Mouse (Mus musculus) c-Kit-positive CD71-positive TER-119-negative erythroid progenitor cells, embryonic 14.5 days (primary cell): ENCODE measurements around the gene Dgkz.

Experiments used
- DNase-seq: peaks from one replicate; pipeline ENCODE4 v3.0.0-alpha.2; 2013; ENCODE audit warnings: low read depth

The Dgkz gene

GRCm38 (mm10) chr2:91993409-91993808 is 17.7 kb upstream of the Dgkz start:
- no peak for DNase-seq

DNA sequence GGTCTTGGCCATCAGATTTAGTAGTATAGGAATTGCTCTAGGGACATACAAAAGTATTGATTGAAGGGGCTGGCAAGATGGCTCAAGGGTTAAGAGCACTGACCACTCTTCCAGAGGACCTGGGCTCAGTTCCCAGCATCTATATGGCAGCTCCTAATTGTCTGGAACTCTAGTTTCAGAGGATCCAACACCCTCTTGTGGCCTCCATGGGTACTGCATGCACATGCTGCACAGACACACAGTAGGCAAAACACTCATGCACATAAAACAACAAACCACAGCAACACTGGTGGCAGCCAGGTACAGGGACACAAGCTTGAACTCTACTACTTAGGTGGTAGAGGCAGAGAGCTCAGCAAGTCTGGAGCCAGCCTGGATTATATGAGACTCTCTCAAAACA is 14.1 kb upstream of the Dgkz start:
- no peak for DNase-seq

GRCm38 (mm10) chr2:91987542-91987941 is 11.9 kb upstream of the Dgkz start:
- peak; percentile 73 for DNase-seq

DNA sequence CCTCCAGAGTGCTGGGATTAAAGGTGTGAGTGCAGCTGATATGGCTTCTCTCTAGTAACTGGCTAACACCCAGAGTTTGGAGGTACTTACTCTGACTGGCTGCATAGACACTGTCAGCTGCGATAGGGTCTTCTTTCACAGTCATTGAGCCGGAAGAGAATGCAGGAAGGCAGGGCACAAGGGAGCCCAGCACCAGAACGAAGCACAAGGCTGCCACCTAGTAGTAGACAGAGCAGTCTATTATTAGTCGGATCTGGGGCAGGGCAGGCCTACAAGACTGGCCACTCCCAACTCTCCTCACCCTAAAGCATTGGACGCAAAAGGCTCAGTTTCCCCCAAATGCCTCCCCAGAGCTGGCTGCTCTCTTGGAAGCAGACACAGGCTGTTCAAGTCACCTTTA is 10.4 kb upstream of the Dgkz start:
- no peak for DNase-seq

GRCm38 (mm10) chr2:91984906-91985525 is 9.4 kb upstream of the Dgkz start:
- no peak for DNase-seq

GRCm38 (mm10) chr2:91984439-91984838 is 8.8 kb upstream of the Dgkz start:
- peak; percentile 48 for DNase-seq

DNA sequence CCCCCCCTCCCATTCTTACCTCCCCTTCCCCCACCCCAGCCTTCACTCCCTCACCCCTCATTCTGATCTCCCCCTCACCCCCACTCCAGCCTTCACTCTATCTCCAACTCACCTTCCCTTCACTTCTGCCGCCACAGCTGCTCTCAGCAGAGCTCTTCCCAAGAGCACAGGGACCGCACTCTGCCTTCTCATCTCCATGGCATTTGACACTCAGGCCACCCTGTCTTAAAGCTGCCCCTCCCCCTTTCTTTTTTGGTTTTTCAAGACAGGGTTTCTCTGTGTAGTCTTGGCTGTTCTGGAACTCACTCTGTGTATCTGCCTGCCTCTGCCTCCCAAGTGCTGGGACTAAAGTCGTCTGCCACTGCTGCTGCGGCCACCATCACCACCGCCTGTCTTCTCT is 5.2 kb upstream of the Dgkz start:
- DNase-seq, result no peak

- no peak for DNase-seq
Observed at GRCm38 (mm10) chr2:91980245-91980644, 4.6 kb upstream of the Dgkz start.

DNA sequence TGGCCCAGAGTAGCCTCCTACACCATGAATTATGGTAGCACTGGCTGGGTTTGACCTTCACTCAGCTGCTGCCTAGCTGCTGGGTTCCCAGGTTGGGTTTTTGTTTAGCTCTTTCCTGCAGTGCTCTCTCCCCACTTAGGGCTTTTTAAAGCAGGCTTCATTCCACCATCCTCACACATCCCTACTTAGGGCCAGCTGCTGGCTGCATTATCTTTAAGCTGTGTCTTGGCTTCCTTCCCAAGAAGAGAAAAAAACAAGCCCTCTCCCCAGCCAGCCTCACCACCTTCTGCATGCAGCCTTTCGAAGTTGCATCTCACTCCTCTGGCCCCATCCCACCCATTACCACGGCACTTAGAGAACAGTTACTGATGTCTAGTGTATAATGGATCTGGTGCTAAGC is 2.9 kb upstream of the Dgkz start:
- no peak for DNase-seq

GRCm38 (mm10) chr2:91977960-91978359 is 2.3 kb upstream of the Dgkz start:
- no peak for DNase-seq

DNA sequence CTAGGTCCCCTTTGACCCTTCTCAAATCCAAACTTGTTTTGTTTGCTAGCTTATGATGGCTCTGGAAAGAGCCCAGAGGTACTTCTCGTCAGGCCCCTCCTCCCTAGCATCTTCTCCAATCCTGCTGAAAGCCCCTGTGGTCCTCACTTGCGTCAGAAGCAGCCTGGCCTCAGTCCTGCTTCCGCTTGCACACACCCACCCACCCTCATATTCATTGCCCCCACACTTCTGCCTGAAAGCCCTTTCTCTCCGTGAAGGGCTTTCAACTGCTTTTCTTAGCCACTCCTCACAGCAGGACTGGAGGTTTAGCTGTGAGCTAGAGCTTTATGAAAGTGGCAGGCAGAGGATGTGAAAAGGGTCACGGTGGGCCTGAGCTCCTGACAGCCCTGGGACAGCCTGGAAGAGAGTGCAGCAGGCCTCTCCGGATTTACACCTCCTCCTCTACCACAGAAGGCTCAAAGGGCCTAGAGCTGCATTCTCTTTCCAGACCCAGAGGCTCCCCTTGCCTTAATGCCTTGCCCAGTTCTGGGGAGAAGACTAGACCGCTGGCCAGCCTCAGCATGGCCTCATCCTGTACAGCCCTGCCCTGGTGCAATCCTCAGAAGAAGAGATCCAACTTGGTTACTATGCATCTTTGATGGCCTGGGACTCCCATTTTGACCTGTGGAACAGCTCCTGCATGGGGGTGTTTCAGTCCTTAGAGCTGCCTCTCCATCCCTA is 2.1 kb downstream of the Dgkz start:
- DNase-seq, result no peak

- DNase-seq, result no peak
Observed at GRCm38 (mm10) chr2:91972121-91972566, 3.5 kb downstream of the Dgkz start.

DNA sequence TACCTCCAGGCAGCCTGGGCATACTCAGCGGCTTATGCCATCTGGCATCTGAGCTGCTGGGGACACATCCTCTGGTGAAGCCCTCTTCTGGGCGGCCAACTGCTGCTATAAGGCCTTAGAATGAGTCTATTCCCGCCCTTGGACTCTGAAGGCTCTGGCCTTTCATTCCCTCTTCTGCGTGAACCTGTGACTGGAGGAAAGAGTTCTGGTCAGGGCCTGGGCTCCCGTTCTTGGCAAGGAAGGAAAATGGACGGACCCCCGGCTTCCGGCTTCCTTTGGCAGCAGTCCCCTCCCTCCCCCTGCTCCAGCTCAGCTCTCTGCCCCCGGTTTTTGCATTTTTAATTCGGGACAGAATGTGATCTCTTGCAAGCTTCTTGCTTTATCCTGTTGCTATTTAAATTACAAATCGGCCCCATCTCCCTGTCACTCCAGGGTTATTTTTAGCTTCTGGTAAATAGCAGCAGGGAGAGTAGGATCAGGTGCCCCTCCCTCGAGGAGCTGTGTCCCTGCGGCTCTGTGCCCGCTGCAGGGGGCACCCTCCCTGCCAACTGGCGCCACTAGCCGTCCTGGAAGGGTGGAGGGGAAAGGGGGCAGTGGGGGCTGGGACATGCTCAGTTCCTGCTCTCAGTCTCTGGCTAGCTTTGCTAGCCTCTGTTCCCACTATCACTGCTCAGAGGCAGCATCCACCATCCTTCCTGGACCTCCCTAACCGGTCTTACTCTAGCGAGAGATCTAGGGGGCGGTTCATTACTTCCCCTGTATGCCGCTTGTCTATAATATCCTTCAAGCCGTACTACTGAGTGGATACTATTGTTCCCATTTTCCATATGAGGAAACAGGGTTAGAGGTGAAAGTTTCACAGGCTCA is 4.2 kb downstream of the Dgkz start:
- no peak for DNase-seq

- no peak for DNase-seq
Observed at GRCm38 (mm10) chr2:91967962-91968361, 7.7 kb downstream of the Dgkz start.

DNA sequence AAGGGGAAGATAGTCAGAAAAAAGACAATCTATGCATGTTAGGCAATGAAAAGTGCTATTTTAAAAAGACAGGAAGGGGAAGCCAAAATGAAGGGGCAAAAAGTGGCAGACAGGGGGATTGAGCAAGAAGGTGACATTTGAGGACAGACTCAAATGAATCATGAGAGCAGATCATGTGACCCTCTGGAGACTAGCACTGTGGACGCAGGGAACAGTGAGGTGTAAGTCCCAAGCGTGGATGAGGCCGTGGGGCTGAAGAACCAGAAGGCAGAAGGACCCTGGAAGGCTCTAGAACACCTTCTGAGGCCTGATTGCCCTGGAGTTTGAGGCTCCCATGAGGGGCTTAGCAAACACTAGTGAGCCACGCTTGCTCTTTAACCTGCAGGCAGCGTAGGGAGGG is 9.3 kb downstream of the Dgkz start:
- DNase-seq, result no peak

DNA sequence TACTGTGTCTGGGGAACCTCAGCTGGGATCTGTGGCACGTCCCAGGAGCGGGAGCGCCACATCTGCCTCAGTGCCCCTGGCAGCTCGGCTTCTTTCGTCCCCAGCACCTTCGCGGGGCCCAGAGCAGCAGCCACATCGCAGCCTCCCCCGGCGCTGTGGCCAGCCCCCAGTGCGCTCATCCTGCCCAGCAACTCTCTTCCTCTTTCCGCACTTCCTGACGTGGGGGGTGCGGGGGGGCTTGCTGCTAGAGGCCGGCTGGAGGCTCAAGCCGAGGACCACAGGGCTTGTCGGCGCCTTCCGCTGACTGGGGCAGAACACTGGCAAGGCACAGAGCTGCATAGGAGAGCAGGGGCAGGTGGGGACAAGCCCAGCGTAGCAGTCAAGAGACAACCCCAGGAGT is 10.2 kb downstream of the Dgkz start:
- DNase-seq, result no peak

DNA sequence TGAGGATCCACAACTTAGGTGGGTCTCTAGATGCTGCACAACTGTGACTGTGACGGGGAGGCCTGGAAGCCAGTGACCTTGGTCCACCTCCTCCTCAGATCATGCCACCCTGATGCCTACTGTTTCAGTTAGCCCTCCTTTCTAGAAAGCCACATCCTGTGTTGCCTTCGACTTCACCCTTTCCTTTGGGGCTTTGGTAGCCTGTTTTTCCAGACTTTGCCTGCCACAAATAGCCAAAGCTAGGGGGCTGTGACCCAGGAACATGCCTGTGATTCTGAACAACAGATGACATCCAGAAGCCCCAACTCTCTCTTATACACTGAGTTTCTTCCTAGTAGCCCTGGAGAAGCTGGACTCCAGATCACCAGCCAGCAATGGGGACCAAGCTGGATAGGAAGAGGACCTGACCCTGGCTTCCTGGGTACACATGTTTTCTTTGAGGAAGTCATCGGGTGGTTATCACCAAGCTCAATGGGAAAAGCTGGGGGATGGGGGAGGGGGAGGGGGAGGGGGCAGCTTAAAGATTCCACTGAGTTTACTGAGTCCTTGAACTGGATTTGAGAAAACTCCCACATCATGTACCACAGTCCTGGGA is 11.0 kb downstream of the Dgkz start:
- no peak for DNase-seq

- peak; percentile 80 for DNase-seq
Observed at GRCm38 (mm10) chr2:91963443-91963932, 12.2 kb downstream of the Dgkz start.

DNA sequence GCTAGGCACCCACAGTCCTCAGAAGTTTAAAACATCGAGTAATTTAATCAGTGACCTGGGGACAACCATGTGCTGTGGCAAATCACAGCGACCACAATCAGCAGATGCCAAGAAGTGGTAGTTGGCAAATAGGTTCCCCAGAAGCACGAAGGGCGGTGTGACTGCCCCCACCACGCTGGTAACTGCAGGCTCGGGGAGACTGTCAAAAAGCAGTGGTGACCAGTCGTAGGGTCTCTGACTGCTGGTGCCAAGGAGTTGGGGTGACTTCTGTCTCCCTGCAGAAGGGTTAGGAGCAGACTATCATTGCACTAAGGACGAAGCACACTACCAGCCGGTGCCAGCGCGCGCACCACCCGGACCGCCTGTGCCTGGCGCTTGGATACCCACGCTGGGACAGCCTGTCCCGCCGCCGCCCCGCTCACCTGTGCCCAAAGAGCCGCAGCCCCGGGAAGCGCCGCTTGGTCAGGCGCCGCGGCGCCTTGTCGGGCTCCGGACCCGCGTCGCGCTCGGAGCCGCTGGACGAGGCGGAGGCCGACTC is 12.7 kb downstream of the Dgkz start:
- DNase-seq, result no peak

DNA sequence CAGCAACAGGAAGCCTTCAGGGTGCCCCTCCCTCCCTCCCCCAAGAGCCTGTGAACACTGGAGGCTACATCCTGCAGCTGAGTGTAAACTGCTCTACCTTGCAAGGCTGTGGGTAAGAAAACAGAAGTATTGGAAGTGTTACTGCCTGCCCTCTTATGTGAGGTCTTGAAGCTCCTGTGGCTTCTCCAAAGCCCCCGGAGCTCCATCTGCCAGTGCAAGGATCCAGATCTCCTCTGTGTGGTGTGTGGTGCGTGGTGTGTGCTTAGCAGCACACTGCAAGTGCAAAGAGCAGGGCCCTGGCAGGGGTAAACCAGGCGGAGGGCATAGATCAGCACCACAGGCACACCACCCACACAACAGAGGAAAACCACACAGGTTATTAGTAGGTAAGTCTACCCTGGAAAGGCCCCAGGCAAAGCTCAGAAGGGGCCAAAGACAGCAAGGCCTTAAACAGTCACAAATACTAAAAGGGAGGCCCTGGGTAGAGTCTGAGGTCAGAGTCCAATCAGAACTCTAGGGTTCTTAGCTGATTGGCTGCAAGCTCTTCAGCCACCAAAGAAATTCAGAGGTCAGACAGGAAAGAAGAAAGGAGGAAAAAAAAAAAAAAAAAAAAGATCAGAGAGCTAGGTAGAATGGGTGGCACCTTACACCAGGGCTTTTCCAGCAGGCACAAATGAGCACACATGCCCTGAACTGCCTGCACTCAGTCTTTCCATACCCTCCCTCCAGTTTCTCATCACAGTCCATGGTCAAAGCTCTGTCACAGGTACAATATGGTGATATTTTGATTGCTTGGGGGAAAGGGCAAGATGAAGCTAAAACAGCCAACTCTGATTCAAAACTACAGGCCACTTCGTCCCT is 13.5 kb downstream of the Dgkz start:
- no peak for DNase-seq

- DNase-seq, result no peak
Observed at GRCm38 (mm10) chr2:91960459-91960858, 15.2 kb downstream of the Dgkz start.
